Mouse (Mus musculus) limb, embryonic 12.5 days (tissue): ENCODE results near the gene Tspan32. TPM values are rescaled to one million over a fixed set of nuclear protein-coding genes. Genes with fewer than 3 reads are reported as not detected.

ENCODE experiments used
- ATAC-seq: fragments of 200-750 bp; cut with Nextera tagmentation; 2 replicates; pipeline ENCODE4 v1.8.0; 2017; ENCODE audit warnings: low read depth, moderate TSS enrichment; ENCODE audit not compliant: insufficient number of reproducible peaks, insufficient read depth, low FRiP score, low TSS enrichment
- H3K27ac ChIP-seq: fragments of 300-500 bp; sonication (generic); 2 replicates; pipeline ENCODE4 v1.5.1; 2016; ENCODE audit warnings: mild to moderate bottlenecking, moderate library complexity
- H3K27me3 ChIP-seq: fragments of 300-500 bp; sonication (generic); 2 replicates; pipeline ENCODE4 v1.6.1; 2016; ENCODE audit warnings: mild to moderate bottlenecking, moderate library complexity
- H3K36me3 ChIP-seq: fragments of 300-500 bp; sonication (generic); 2 replicates; pipeline ENCODE4 v1.6.1; 2016; ENCODE audit warnings: mild to moderate bottlenecking, moderate library complexity
- H3K4me1 ChIP-seq: fragments of 300-500 bp; sonication (generic); replicated peaks from 2 replicates; pipeline ENCODE4 v1.6.1; 2016
- H3K4me2 ChIP-seq: fragments of 300-500 bp; sonication (generic); 2 replicates; pipeline ENCODE4 v1.6.1; 2016; ENCODE audit warnings: mild to moderate bottlenecking, moderate library complexity
- H3K4me3 ChIP-seq: fragments of 300-500 bp; sonication (generic); replicated peaks from 2 replicates; pipeline ENCODE4 v1.5.1; 2016; ENCODE audit warnings: mild to moderate bottlenecking
- H3K9ac ChIP-seq: fragments of 300-500 bp; sonication (generic); replicated peaks from 2 replicates; pipeline ENCODE4 v1.6.1; 2016; ENCODE audit warnings: mild to moderate bottlenecking, moderate library complexity
- H3K9me3 ChIP-seq: fragments of 300-500 bp; sonication (generic); 2 replicates; pipeline ENCODE4 v1.6.1; 2016; ENCODE audit warnings: mild to moderate bottlenecking, moderate library complexity
- WGBS: fragments of 180-500 bp; shearing (Covaris S2); methylation state at CpG from one replicate; pipeline ENCODE4 v1.1.7; 2016; 5-methylcytosine and 5-hydroxymethylcytosine counted together
- polyA plus RNA-seq: library from polyadenylated mRNA; unstranded; fragments of >200 nt; fragmentation: Nextera tagmentation; extraction: Ambion mirVana; gene quantifications from 2 replicates; pipeline ENCODE4 v1.2.1, GENCODE M21; 2016

Tspan32 gene
- polyA plus RNA-seq, 1 experiment from 2014 or later, result 2.2 TPM

GRCm38 (mm10) chr7:142995004-142995403 lies 9.8 kb upstream of the Tspan32 start:
- H3K4me3 ChIP-seq, result no peak overlapping the region
- H3K4me2 ChIP-seq, result no peak overlapping the region
- no peak overlapping the region for H3K27ac ChIP-seq
- no peak overlapping the region for H3K9ac ChIP-seq
- H3K27me3 ChIP-seq, result no peaks in the 10 kb centered on the region
- no peaks in the 10 kb centered on the region for H3K36me3 ChIP-seq
- H3K9me3 ChIP-seq, result no peaks in the 10 kb centered on the region
- no peak for ATAC-seq
- H3K4me1 ChIP-seq, result peaks cover 4% of the 10 kb centered on the region; the same call in 1 of the 2 replicates

GRCm38 (mm10) chr7:142995630-142996338 lies 9.1 kb upstream of the Tspan32 start:
- no peak overlapping the region for H3K4me2 ChIP-seq
- no peak overlapping the region for H3K9ac ChIP-seq
- H3K4me1 ChIP-seq, result 0 out of 2 replicates have a peak, but pooled peaks cover 4% of the 10 kb centered on the region
- WGBS, result 46% methylated on average over 3 of the region's 3 CpGs
- H3K27me3 ChIP-seq, result no peaks in the 10 kb centered on the region
- no peak for ATAC-seq
- H3K4me3 ChIP-seq, result no peak overlapping the region
- H3K36me3 ChIP-seq, result no peaks in the 10 kb centered on the region
- H3K9me3 ChIP-seq, result no peaks in the 10 kb centered on the region
- no peak overlapping the region for H3K27ac ChIP-seq

GRCm38 (mm10) chr7:142996998-142997397 lies 7.8 kb upstream of the Tspan32 start:
- Histone ChIP-seq H3K9ac (no peak overlapping the region), H3K36me3 (no peaks in the 10 kb centered on the region), H3K27ac (no peak overlapping the region), H3K4me2 (no peak overlapping the region), H3K4me3 (no peak overlapping the region), H3K4me1 (0 out of 2 replicates have a peak, but pooled peaks cover 4% of the 10 kb centered on the region), H3K27me3 (no peaks in the 10 kb centered on the region), H3K9me3 (no peaks in the 10 kb centered on the region)
- ATAC-seq, result no peak
- 84% methylated on average over 2 of the region's 2 CpGs for WGBS

- no peak for ATAC-seq
- no peak overlapping the region for H3K4me2 ChIP-seq
- no peaks in the 10 kb centered on the region for H3K9me3 ChIP-seq
- 0 out of 2 replicates have a peak, but pooled peaks cover 4% of the 10 kb centered on the region for H3K4me1 ChIP-seq
- no peak overlapping the region for H3K27ac ChIP-seq
- no peaks in the 10 kb centered on the region for H3K27me3 ChIP-seq
- H3K9ac ChIP-seq, result no peak overlapping the region
- no peak overlapping the region for H3K4me3 ChIP-seq
- 70% methylated on average over 3 of the region's 3 CpGs for WGBS
- H3K36me3 ChIP-seq, result no peaks in the 10 kb centered on the region
Measured at GRCm38 (mm10) chr7:142997403-142998150, 7.3 kb upstream of the Tspan32 start.

- WGBS, result 22% methylated on average over 3 of the region's 3 CpGs
- no peak for ATAC-seq
Measured at GRCm38 (mm10) chr7:143002679-143003078, 2.2 kb upstream of the Tspan32 start.

GRCm38 (mm10) chr7:143005344-143006096 lies 674 bp downstream of the Tspan32 start:
- 0 out of 2 replicates have a peak overlapping the region, but pooled peaks have one; percentile 4 for H3K4me2 ChIP-seq
- no peaks in the 10 kb centered on the region for H3K36me3 ChIP-seq
- no peak for ATAC-seq
- peaks cover 43% of the 10 kb centered on the region for H3K4me1 ChIP-seq
- no peaks in the 10 kb centered on the region for H3K9me3 ChIP-seq
- H3K27me3 ChIP-seq, result no peaks in the 10 kb centered on the region
- no peak overlapping the region for H3K9ac ChIP-seq
- H3K27ac ChIP-seq, result peak overlapping the region; percentile 72; the same call in 1 of the 2 replicates
- no peak overlapping the region; the same call in 1 of the 2 replicates for H3K4me3 ChIP-seq
- WGBS, result 87% methylated on average over 6 of the region's 6 CpGs

More at GRCm38 (mm10) chr7:143002679-143003078, 2.2 kb upstream of the Tspan32 start:
- H3K36me3 ChIP-seq, result no peaks in the 10 kb centered on the region
- H3K27ac ChIP-seq, result no peak overlapping the region
- H3K4me1 ChIP-seq, result peaks cover 19% of the 10 kb centered on the region
- H3K4me3 ChIP-seq, result no peak overlapping the region
- H3K27me3 ChIP-seq, result no peaks in the 10 kb centered on the region
- H3K4me2 ChIP-seq, result no peak overlapping the region
- H3K9me3 ChIP-seq, result no peaks in the 10 kb centered on the region
- H3K9ac ChIP-seq, result no peak overlapping the region

GRCm38 (mm10) chr7:143006097-143006755 lies 1.4 kb downstream of the Tspan32 start:
- WGBS, result 82% methylated on average over 2 of the region's 2 CpGs
- Histone ChIP-seq H3K9me3 (no peaks in the 10 kb centered on the region), H3K4me3 (no peak overlapping the region; the same call in 1 of the 2 replicates), H3K9ac (no peak overlapping the region), H3K36me3 (no peaks in the 10 kb centered on the region), H3K4me1 (peaks cover 50% of the 10 kb centered on the region), H3K27me3 (no peaks in the 10 kb centered on the region), H3K27ac (peak overlapping the region; percentile 72), H3K4me2 (0 out of 2 replicates have a peak overlapping the region, but pooled peaks have one; percentile 4)
- ATAC-seq, result no peak

- no peaks in the 10 kb centered on the region for H3K27me3 ChIP-seq
- H3K4me2 ChIP-seq, result peak overlapping the region; percentile 50
- H3K9me3 ChIP-seq, result no peaks in the 10 kb centered on the region
- ATAC-seq, result no peak
- H3K4me1 ChIP-seq, result peaks cover 50% of the 10 kb centered on the region
- no peak overlapping the region for H3K9ac ChIP-seq
- H3K27ac ChIP-seq, result peak overlapping the region; percentile 97
- 85% methylated on average over 8 of the region's 8 CpGs for WGBS
- no peaks in the 10 kb centered on the region for H3K36me3 ChIP-seq
- no peak overlapping the region for H3K4me3 ChIP-seq
Measured at GRCm38 (mm10) chr7:143006756-143007598, 2.1 kb downstream of the Tspan32 start.

- peak; percentile 54 for ATAC-seq
- peak overlapping the region; percentile 8; the same call in 1 of the 2 replicates for H3K9ac ChIP-seq
Measured at GRCm38 (mm10) chr7:143007599-143008369, 2.9 kb downstream of the Tspan32 start.

More at GRCm38 (mm10) chr7:143007599-143008369, 2.9 kb downstream of the Tspan32 start:
- Histone ChIP-seq H3K27me3 (no peaks in the 10 kb centered on the region), H3K4me3 (no peak overlapping the region), H3K36me3 (no peaks in the 10 kb centered on the region), H3K9me3 (no peaks in the 10 kb centered on the region), H3K4me1 (peaks cover 55% of the 10 kb centered on the region), H3K27ac (peak overlapping the region; percentile 97), H3K4me2 (peak overlapping the region; percentile 50)
- WGBS, result 37% methylated on average over 17 of the region's 17 CpGs
